Mouse (Mus musculus): ENCODE data around the gene Fbxw2. TPM values are rescaled to one million over a fixed set of nuclear protein-coding genes. Genes with fewer than 3 reads are reported as not detected.
"Not testable (repeated sequence)": the region's sequence is repeated elsewhere in the genome, so short reads cannot be mapped to it uniquely, and the experiment has no call there.

Gene Fbxw2
- polyA plus RNA-seq, 1 experiment from 2014 or later, result 106 TPM

- peaks cover 13% of the 10 kb centered on the region for H3K4me1 ChIP-seq (ENCODE audit: control insufficient read depth, insufficient read depth, low read depth, low read length)
- WGBS, result 89% methylated on average over 2 of the region's 2 CpGs
- H3K27ac ChIP-seq (ENCODE audit: low read depth, low read length), result no peak overlapping the region
- H3K9ac ChIP-seq (ENCODE audit: low read depth, low read length), result no peak overlapping the region
- ATAC-seq, result no peak
- H3K36me3 ChIP-seq (ENCODE audit: control insufficient read depth, insufficient read depth, low read length), result peaks cover 2% of the 10 kb centered on the region; the same call in 1 of the 2 replicates
- H3K4me3 ChIP-seq (ENCODE audit: low read length), result no peak overlapping the region
- no peaks in the 10 kb centered on the region for H3K9me3 ChIP-seq (ENCODE audit: control insufficient read depth, low read length)
- no peak overlapping the region for H3K4me2 ChIP-seq (ENCODE audit: low read length)
- H3K27me3 ChIP-seq (replicated peaks; ENCODE audit: control insufficient read depth, insufficient read depth, low read length), result no peaks in the 10 kb centered on the region
These were observed 21.9 kb downstream of the Fbxw2 start for GRCm38 (mm10) chr2:34804172-34804571.

DNA sequence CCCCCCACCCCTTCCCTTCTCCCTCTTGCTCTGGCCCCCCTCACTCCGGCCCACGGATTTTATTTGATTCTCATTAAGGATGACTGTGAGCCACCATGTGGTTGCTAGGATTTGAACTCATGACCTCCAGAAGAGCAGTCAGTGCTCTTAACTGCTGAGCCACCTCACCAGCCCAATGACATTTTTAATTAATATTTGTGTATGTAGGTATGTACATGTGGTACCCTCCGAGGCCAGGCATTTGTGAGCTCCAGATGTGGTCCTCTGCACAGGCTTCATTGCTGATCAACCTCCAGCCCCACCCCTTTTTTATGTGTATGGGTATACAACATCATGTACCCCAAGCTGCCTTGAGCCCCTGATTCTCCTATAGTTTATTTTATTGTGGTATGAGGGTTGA is 22.4 kb downstream of the Fbxw2 start:
- 72% methylated on average over 3 of the region's 3 CpGs for WGBS
- no peaks in the 10 kb centered on the region for H3K27me3 ChIP-seq (replicated peaks; ENCODE audit: control insufficient read depth, insufficient read depth, low read length)
- peak overlapping the region; percentile 41 for H3K4me2 ChIP-seq (ENCODE audit: low read length)
- H3K36me3 ChIP-seq (ENCODE audit: control insufficient read depth, insufficient read depth, low read length), result peaks cover 2% of the 10 kb centered on the region; the same call in 1 of the 2 replicates
- H3K27ac ChIP-seq (ENCODE audit: low read depth, low read length), result no peak overlapping the region
- H3K9me3 ChIP-seq (ENCODE audit: control insufficient read depth, low read length), result no peaks in the 10 kb centered on the region
- ATAC-seq, result no peak
- H3K4me1 ChIP-seq (ENCODE audit: control insufficient read depth, insufficient read depth, low read depth, low read length), result peaks cover 17% of the 10 kb centered on the region
- no peak overlapping the region for H3K4me3 ChIP-seq (ENCODE audit: low read length)
- H3K9ac ChIP-seq (ENCODE audit: low read depth, low read length), result no peak overlapping the region

GRCm38 (mm10) chr2:34802565-34803245 is 23.4 kb downstream of the Fbxw2 start:
- Histone ChIP-seq H3K4me1 (ENCODE audit: control insufficient read depth, insufficient read depth, low read depth, low read length) (peaks cover 17% of the 10 kb centered on the region), H3K27ac (ENCODE audit: low read depth, low read length) (peak overlapping the region; percentile 87), H3K9ac (ENCODE audit: low read depth, low read length) (peak overlapping the region; percentile 78), H3K4me3 (ENCODE audit: low read length) (peak overlapping the region; percentile 64), H3K4me2 (ENCODE audit: low read length) (peak overlapping the region; percentile 84)
- WGBS, result under 1% methylated on average over 19 of the region's 32 CpGs
- not testable (repeated sequence) for H3K36me3 ChIP-seq (ENCODE audit: control insufficient read depth, insufficient read depth, low read length); H3K9me3 ChIP-seq (ENCODE audit: control insufficient read depth, low read length); H3K27me3 ChIP-seq (replicated peaks; ENCODE audit: control insufficient read depth, insufficient read depth, low read length)
- peak; percentile 51; the same call in 1 of the 2 replicates for ATAC-seq

DNA sequence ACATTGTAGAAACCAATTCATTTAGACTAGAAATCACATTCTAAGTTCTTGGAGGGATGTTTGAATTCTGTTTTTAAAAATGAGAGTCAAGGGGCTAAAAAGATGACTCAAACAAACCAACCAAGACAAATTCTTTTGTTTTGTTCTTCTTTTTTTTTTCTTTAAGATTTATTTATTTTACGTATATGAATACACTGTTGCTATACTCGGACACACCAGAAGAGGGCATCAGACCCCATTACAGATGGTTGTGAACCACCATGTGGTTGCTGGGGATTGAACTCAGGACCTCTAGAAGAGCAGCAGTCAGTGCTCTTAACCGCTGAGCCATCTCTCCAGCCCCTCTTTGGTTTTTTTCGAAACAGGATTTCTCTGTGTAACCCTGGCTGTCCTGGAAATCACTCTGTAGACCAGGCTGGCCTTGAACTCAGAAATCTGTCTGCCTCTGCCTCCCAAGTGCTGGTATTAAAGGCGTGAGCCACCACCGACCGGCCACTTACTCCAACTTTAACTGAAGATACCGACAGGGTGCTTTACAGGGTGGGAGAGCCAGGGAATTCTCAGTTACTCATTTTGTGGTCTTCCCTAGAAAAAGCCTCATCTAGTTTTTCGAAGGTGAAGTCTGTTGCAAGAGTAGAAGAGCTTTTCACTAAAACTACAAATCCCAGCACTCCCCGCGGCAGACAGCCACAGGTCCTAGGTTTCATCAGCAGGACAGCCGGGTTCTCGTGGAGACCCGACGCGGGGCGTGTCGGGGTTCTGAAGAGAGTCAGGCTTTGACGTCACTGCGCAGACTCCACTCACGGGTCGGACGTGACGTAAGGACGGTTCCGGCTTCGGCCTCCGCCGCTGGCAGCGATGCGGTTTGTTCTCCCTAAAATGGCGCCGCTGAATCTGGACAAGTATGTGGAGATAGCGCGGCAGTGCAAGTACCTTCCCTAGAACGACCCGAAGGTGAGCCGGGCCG is 24.3 kb downstream of the Fbxw2 start:
- peak overlapping the region; percentile 87 for H3K27ac ChIP-seq (ENCODE audit: low read depth, low read length)
- peak overlapping the region; percentile 78 for H3K9ac ChIP-seq (ENCODE audit: low read depth, low read length)
- peak; percentile 97 for ATAC-seq
- WGBS, result 5% methylated on average over 39 of the region's 39 CpGs
- H3K9me3 ChIP-seq (ENCODE audit: control insufficient read depth, low read length), result no peaks in the 10 kb centered on the region
- H3K4me1 ChIP-seq (ENCODE audit: control insufficient read depth, insufficient read depth, low read depth, low read length), result peaks cover 17% of the 10 kb centered on the region
- no peaks in the 10 kb centered on the region for H3K27me3 ChIP-seq (replicated peaks; ENCODE audit: control insufficient read depth, insufficient read depth, low read length)
- H3K4me3 ChIP-seq (ENCODE audit: low read length), result peak overlapping the region; percentile 64
- H3K36me3 ChIP-seq (ENCODE audit: control insufficient read depth, insufficient read depth, low read length), result peaks cover 2% of the 10 kb centered on the region; the same call in 1 of the 2 replicates
- H3K4me2 ChIP-seq (ENCODE audit: low read length), result peak overlapping the region; percentile 46; the same call in 1 of the 2 replicates

DNA sequence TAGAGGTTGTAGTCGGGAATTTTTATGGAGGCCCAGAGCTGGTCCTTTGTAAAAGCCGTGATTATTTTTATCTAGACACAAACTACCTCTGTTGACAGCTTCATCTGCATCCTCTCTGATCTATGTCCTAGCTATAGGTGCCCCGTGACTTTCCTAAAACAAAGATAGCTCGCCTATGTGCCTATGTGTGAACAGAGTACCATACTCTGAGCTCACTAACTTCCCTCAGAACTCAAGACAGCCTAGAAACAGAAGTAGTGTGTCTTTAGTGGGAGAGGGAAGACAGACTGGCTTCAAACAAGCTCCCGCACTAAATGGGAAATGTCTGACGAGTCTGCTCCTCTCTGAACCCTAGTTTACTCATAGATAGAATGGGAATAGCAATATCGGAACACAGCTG is 25.7 kb downstream of the Fbxw2 start:
- Histone ChIP-seq H3K9me3 (ENCODE audit: control insufficient read depth, low read length) (no peaks in the 10 kb centered on the region), H3K27me3 (replicated peaks; ENCODE audit: control insufficient read depth, insufficient read depth, low read length) (no peaks in the 10 kb centered on the region), H3K36me3 (ENCODE audit: control insufficient read depth, insufficient read depth, low read length) (0 out of 2 replicates have a peak, but pooled peaks cover under 1% of the 10 kb centered on the region), H3K9ac (ENCODE audit: low read depth, low read length) (no peak overlapping the region; the same call in 1 of the 2 replicates), H3K4me1 (ENCODE audit: control insufficient read depth, insufficient read depth, low read depth, low read length) (peaks cover 17% of the 10 kb centered on the region), H3K4me2 (ENCODE audit: low read length) (no peak overlapping the region; the same call in 1 of the 2 replicates), H3K4me3 (ENCODE audit: low read length) (no peak overlapping the region; the same call in 1 of the 2 replicates), H3K27ac (ENCODE audit: low read depth, low read length) (no peak overlapping the region)
- WGBS, result 85% methylated on average over 7 of the region's 7 CpGs
- ATAC-seq, result no peak

DNA sequence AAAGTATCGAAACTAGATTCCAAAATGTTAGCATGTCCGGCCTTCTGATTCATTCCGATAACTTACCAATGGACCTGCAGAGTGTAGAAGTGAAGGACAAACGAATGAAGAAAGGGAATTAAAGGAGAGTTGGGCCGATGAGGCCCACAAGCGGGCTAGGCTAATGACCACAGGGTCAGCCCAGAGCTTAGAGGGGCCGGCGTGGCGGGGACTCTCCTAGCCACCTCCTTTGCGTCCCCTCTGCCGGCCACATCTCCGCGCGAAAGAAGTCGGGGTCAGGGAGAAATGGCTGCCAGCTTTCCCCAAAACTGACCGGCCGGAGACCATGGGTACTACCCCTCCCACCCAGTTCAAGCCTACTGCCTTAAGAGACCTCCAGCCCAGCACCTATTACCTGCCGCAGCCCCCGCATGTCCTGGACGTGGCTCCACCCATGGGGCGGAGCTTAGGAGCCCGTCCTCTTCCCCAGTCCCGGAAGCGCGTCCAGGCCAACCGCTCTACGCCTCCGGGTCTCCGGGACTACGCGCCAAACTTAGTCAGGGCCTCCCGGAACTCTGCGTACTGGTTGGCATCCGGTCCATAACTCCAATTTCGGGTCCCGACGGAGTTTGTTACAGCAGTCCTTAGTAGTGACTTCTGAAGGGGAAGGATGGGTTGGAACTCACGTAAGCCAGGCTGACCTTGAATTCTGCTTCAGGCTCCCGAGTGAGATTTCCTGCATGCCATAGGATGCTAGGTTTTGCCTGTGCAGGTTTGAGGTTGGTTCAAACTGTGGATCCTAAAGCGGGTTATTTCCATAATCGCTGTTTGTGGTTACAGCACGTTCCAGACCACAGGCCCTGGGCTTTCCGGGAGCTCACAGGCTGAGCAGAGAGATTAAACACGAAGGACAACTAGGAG is 26.5 kb downstream of the Fbxw2 start, which contains the start of gene Rabepk:
Rabepk (minus strand) TSS at position 556 of the 900 bp plus-strand sequence.
- Histone ChIP-seq H3K4me1 (ENCODE audit: control insufficient read depth, insufficient read depth, low read depth, low read length) (peaks cover 14% of the 10 kb centered on the region), H3K4me2 (ENCODE audit: low read length) (peak within 1 kb of the TSS; percentile 92), H3K9ac (ENCODE audit: low read depth, low read length) (peak within 1 kb of the TSS; percentile 75), H3K36me3 (ENCODE audit: control insufficient read depth, insufficient read depth, low read length) (no peaks in the 10 kb centered on the region), H3K9me3 (ENCODE audit: control insufficient read depth, low read length) (no peaks in the 10 kb centered on the region), H3K27ac (ENCODE audit: low read depth, low read length) (peak within 1 kb of the TSS; percentile 13; the same call in 1 of the 2 replicates), H3K4me3 (ENCODE audit: low read length) (peak within 1 kb of the TSS; percentile 61), H3K27me3 (replicated peaks; ENCODE audit: control insufficient read depth, insufficient read depth, low read length) (no peaks in the 10 kb centered on the region)
- peak; percentile 68 for ATAC-seq
- 4% methylated on average over 44 of the region's 44 CpGs for WGBS

DNA sequence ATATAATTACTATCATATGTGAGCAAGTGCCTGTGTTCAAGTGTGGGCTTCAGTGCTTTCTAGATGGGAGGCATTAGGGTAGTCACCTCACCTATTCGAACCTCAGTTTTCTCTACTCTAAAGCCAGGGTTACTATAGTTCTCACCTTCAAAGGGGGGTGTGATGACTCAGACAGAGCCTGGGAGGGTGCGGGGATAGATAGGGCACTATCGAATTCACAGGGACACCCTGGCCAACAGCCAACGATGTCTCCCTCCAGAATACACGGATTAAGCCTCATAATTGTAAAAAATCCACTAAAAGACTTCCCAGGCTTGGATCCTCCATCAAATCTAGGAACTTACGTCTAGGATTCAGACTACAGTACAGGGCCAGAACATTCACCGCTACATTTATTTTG is 30.7 kb downstream of the Fbxw2 start:
- WGBS, result 93% methylated on average over 7 of the region's 7 CpGs
- no peaks in the 10 kb centered on the region for H3K36me3 ChIP-seq (ENCODE audit: control insufficient read depth, insufficient read depth, low read length)

DNA sequence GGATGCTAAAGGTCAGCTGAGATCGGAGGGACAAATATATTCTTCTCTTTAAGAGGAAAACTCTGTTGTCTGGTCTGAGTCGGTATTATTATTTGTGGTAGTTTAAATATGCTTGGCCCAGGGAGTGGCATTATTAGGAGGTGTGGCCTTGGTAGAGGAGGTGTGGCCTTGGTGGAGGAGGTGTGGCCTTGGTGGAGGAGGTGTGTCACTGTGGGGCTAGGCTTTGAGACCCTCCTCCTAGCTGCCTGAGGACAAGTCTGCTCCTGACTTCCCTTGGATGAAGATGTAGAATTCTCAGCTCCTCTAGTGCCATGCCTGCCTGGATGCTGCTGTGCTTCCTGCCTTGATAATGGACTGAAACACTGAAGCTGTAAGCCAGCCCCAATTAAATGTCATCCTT is 31.6 kb downstream of the Fbxw2 start:
- no peak overlapping the region for H3K4me3 ChIP-seq (ENCODE audit: low read length)
- H3K4me2 ChIP-seq (ENCODE audit: low read length), result no peak overlapping the region
- WGBS, result 92% methylated on average over 2 of the region's 2 CpGs
- H3K9ac ChIP-seq (ENCODE audit: low read depth, low read length), result no peak overlapping the region
- no peaks in the 10 kb centered on the region for H3K36me3 ChIP-seq (ENCODE audit: control insufficient read depth, insufficient read depth, low read length)
- H3K27me3 ChIP-seq (replicated peaks; ENCODE audit: control insufficient read depth, insufficient read depth, low read length), result no peaks in the 10 kb centered on the region
- no peak for ATAC-seq
- H3K4me1 ChIP-seq (ENCODE audit: control insufficient read depth, insufficient read depth, low read depth, low read length), result peaks cover 5% of the 10 kb centered on the region
- H3K27ac ChIP-seq (ENCODE audit: low read depth, low read length), result no peak overlapping the region
- no peaks in the 10 kb centered on the region for H3K9me3 ChIP-seq (ENCODE audit: control insufficient read depth, low read length)

More for the DNA sequence above, 30.7 kb downstream of the Fbxw2 start:
- peaks cover 5% of the 10 kb centered on the region for H3K4me1 ChIP-seq (ENCODE audit: control insufficient read depth, insufficient read depth, low read depth, low read length)
- no peak for ATAC-seq
- H3K27me3 ChIP-seq (replicated peaks; ENCODE audit: control insufficient read depth, insufficient read depth, low read length), result no peaks in the 10 kb centered on the region
- no peaks in the 10 kb centered on the region for H3K9me3 ChIP-seq (ENCODE audit: control insufficient read depth, low read length)
- no peak overlapping the region for H3K27ac ChIP-seq (ENCODE audit: low read depth, low read length)
- H3K4me3 ChIP-seq (ENCODE audit: low read length), result no peak overlapping the region
- H3K4me2 ChIP-seq (ENCODE audit: low read length), result no peak overlapping the region
- H3K9ac ChIP-seq (ENCODE audit: low read depth, low read length), result no peak overlapping the region
